Mouse (Mus musculus) stomach, postnatal 0 days (tissue): Measurements from ENCODE around the gene 1700074P13Rik.

Experiments used
- CTCF ChIP-seq: IDR thresholded peaks from 2 replicates; pipeline ENCODE4 v1.5.1; 2016; ENCODE audit warnings: antibody characterized with exemption, low read depth, mild to moderate bottlenecking, moderate library complexity
- EP300 ChIP-seq: optimal IDR thresholded peaks from 2 replicates; pipeline ENCODE3; 2016; ENCODE audit warnings: antibody characterized with exemption

- TF ChIP-seq CTCF (no peak), EP300 (no peak)
Measured at GRCm38 (mm10) chr6:40919954-40920353, 20.4 kb downstream of the 1700074P13Rik start.
